Mouse (Mus musculus) left cerebral cortex, postnatal 14 days (tissue): Measurements from ENCODE around the gene Zbtb48. TPM values are rescaled to one million over a fixed set of nuclear protein-coding genes. Genes with fewer than 3 reads are reported as not detected.

Source experiments
- DNase-seq, 2 experiments: peaks; one replicate each; pipeline ENCODE4 v3.0.0; 2021 to 2022; ENCODE audit warnings: low spot score in 2 of 2, mixed read lengths in 1 of 2
- intact Hi-C: fragments of 180-260 bp; cut with DNase I; formaldehyde crosslinking; loops from one replicate; pipeline ENCODE4 v1.15.1; 2025
- total RNA-seq, 2 experiments: library from RNA; stranded (reverse); gene quantifications; 2 replicates each; pipeline ENCODE4 v1.2.3; 2021

Zbtb48 gene
- total RNA-seq, 2 experiments from 2014 or later, result 11.5 to 13.2 TPM

DNA sequence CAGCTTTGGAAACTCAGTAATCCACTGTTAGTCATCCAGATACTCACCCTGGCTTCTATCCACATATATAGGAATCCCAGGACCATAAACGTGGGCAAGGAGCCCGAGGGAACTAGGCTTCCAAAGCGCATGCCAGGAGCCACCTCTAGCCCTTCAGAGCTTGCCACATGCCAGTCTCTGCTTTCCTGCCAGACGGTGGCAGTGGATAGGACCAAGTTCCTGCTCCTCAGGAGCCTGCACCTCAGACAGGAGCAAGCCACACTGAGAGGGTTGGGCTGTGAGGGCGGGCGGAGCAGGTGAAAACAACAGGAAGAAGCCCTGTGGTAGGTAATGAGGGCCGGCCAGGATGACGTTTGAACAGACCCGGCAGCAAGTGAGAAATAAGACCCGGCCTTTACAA lies 41.6 kb downstream of the Zbtb48 start:
- intact Hi-C loops, result loop anchor here (5.0 kb wide), 1 partner anchor 36 kb away; no protein-coding TSS in a partner anchor
- no peak for DNase-seq

DNA sequence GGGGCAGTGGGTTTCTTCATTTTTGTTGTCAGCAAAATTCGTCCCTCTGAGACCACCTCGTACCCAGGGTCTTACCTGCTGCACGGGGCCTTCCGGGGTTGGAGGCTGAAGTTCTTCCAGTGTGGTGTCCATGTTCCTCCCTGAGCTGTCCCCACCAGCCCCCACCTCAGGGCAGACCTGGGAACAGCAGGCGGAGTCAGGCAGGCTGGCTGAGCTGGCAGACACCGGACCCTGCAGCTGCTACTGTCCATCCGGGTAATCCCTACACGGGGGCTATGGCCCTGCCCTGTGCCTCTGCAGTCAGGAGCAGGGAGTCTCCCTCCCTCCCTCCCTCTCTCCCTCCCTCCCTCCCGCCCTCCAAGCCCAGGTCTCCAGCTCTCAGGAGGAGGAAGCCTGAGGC lies 43.9 kb downstream of the Zbtb48 start:
- DNase-seq, result no peak
- intact Hi-C loops, result loop anchor here (5.0 kb wide), 1 partner anchor 54 kb away; the partner anchor contains the start of genes Nol9 and Tas1r1

DNA sequence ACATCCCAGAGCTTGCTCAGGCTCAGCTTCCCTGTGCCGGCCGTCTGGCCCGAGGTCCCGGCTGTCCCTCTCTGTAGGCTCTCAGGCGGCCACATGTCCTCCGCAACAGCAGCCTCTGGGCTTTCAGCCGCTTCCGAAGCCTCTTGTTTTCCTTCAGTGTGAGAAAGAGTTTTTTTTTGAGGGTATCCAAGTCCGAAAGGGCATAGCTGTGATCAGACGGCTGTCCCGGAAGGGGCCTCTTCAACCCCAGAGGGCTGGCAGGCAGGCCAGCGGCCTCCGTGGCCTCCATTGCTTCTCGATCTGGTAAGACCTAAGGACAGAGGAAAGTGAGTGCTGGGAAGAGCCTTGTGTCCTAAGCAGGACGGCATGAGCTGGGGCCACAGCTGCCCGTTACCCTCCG lies 44.4 kb downstream of the Zbtb48 start:
- intact Hi-C loops, result loop anchor here (5.0 kb wide), 1 partner anchor 54 kb away; the partner anchor contains the start of genes Nol9 and Tas1r1
- DNase-seq, result no peak

DNA sequence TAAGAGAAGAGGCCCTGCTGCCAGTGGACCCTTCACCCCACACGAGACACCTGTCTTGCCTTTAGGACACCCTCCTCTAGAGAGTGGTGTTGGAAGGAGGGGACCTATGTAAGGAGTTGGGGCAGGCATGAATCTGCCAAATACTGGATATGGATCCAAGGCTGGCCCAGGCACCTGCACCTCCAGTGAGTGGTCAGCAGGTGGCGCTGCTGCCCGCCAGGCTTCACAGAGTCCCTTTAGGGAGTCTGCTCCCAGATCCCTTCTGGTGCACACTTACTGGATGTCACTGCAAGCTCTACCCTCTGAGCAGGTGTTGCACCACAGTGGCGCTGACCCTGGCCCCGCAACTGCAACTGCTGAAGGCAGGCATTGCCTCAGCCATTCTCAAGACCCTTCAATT lies 46.1 kb downstream of the Zbtb48 start:
- intact Hi-C loops, result loop anchor here (5.0 kb wide), 1 partner anchor 56 kb away; the partner anchor contains the start of genes Nol9 and Tas1r1
- DNase-seq, result peak; percentile 86 to 90

DNA sequence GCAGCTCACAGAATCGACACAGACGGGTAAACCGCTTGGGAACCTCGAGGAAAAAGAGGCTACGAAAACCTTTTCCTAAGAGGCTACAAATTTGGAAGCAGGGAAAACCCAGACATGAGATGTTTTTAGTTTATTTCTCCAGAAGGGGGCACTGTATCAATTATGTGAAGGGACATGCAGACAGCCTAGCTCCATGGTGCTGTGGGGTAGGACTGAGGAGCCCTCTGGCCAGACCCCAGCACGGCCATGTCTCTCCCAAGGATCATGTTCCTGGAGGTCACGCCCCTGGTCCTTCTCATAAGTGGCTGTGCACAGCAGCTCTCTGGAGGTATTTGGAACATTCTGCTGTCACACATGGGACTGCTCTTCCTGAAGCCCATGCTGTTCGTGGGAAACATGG lies 46.8 kb downstream of the Zbtb48 start:
- no peak for DNase-seq
- intact Hi-C loops, result loop anchor here (5.0 kb wide), 1 partner anchor 57 kb away; the partner anchor contains the start of genes Nol9 and Tas1r1

DNA sequence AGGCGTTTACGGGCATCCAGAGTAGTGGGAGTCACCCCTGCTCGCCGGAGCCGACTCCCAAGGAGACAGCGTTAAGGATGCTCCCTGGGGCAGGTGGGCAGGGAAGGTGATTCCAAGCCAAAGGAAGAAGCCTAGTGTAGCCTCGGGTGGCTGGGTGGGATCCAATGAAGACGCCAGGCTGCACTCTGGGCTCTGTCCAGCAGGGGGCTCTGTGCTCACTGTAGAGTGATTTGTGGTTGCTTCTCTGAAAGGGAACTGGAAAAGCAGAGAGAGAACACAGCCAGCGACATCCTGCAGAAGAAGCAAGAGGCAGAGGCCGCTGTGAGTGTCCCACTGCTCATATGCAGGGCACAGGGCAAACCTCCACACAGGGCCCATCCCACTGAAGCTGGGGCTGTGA lies 49.7 kb downstream of the Zbtb48 start:
- intact Hi-C loops, result no loop called here
- peak; percentile 92 to 93 for DNase-seq

GRCm38 (mm10) chr4:151975441-151975840 lies 52.0 kb downstream of the Zbtb48 start:
- peak in 1 of 2 experiments; percentile 67 for DNase-seq
- intact Hi-C loops, result no loop called here

DNA sequence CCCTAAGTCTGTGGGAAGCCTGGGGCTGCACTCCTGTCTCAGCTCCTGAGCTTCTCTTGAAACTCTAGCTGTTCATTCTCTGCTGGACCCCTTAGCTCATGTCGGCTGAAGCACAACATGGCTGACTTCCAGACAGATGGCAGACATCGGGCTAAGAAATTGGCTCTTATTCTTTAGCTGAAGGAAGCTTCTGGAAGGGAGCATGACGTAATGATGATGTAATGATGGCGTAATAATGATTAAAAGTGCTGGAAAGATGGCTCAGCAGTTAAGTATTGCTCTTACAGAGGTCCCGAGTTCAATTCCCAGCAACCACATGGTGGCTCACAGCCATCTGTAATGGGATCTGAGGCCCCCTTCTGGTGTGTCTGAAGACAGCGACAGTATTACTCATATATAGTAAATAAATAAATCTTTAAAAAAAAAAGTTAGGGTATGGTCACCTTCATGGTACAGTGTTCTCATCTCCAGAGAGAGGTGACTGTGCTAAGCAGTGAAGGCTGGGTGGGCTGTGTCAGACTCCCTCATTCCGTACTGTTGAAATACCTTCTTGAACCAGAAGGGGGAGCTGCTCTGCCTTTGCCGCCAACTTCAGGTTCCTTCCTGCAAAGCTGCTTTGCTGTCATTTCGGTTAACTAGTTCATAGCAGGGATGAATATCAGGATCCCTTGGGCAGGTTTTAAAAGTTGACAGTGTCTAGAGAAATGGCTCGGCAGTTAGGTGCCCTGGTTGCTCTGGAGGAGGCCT lies 55.1 kb downstream of the Zbtb48 start:
- intact Hi-C loops, result no loop called here
- DNase-seq, result peak; percentile 62 to 81

Other genes with a start within 250 kb of the Zbtb48 start
- 100 to 1,000 TPM; 194 to 203 TPM for gene Camta1, start 165.8 kb downstream of the Zbtb48 start, total RNA-seq
- 10 to 100 TPM; 70.8 to 74.7 TPM for gene Dnajc11, start 94.0 kb downstream of the Zbtb48 start, total RNA-seq
- 10 to 100 TPM; 16.1 to 19.3 TPM for gene Thap3, start 38.7 kb downstream of the Zbtb48 start, total RNA-seq
- gene Phf13, start 31.4 kb downstream of the Zbtb48 start, total RNA-seq, result 10 to 100 TPM; 14.2 to 14.4 TPM
- gene Klhl21, start 18.9 kb downstream of the Zbtb48 start, total RNA-seq, result 10 to 100 TPM; 12.7 to 13.4 TPM
- under 1 TPM; 0.49 to 0.55 TPM for gene Tas1r1, start 10.9 kb upstream of the Zbtb48 start, total RNA-seq
- gene Nol9, start 11.7 kb upstream of the Zbtb48 start, total RNA-seq, result 10 to 100 TPM; 21.3 to 21.9 TPM
- 10 to 100 TPM; 74.0 to 84.0 TPM for gene Plekhg5, start 44.8 kb upstream of the Zbtb48 start, total RNA-seq
- gene Tnfrsf25, start 88.3 kb upstream of the Zbtb48 start, total RNA-seq, result 10 to 100 TPM in 1 of 2 experiments, 1 to 10 TPM in 1; 6.2 to 16.5 TPM
- under 1 TPM; 0.24 to 0.44 TPM for gene Espn, start 124.7 kb upstream of the Zbtb48 start, total RNA-seq
- gene Hes2, start 131.2 kb upstream of the Zbtb48 start, total RNA-seq, result not detected
- gene Acot7, start 150.5 kb upstream of the Zbtb48 start, total RNA-seq, result 100 to 1,000 TPM; 377 to 378 TPM
- 10 to 100 TPM; 31.2 to 31.6 TPM for gene Gpr153, start 246.6 kb upstream of the Zbtb48 start, total RNA-seq